Mouse (Mus musculus): ENCODE data around the gene Syp. TPM values are rescaled to one million over a fixed set of nuclear protein-coding genes. Genes with fewer than 3 reads are reported as not detected.

Gene Syp
- polyA plus RNA-seq, 1 experiment from 2014 or later: 12.0 TPM

- peaks cover 23% of the 10 kb centered on the region for H3K27me3 ChIP-seq (ENCODE audit: low read depth, poor library complexity, severe bottlenecking)
- WGBS: 24% methylated on average over 19 of the region's 19 CpGs
- peak overlapping the region; percentile 55 for H3K4me3 ChIP-seq
- DNase-seq (ENCODE audit: low spot score): no peak
- H3K27ac ChIP-seq (replicated peaks): peak overlapping the region; percentile 76
- H3K36me3 ChIP-seq: peaks cover 14% of the 10 kb centered on the region
- peaks cover 13% of the 10 kb centered on the region; the same call in 1 of the 2 replicates for H3K4me1 ChIP-seq
- H3K9me3 ChIP-seq (replicated peaks): peaks cover 8% of the 10 kb centered on the region; the same call in 1 of the 2 replicates
Observed at GRCm38 (mm10) chrX:7670390-7670881, 32.2 kb downstream of the Syp start.

GRCm38 (mm10) chrX:7670921-7671623 is 32.8 kb downstream of the Syp start, which contains the start of gene Plp2:
TSS of gene Plp2 (minus strand) at chrX:7671390.
- H3K4me1 ChIP-seq: peaks cover 13% of the 10 kb centered on the region; the same call in 1 of the 2 replicates
- peak within 1 kb of the TSS; percentile 55 for H3K4me3 ChIP-seq
- H3K27me3 ChIP-seq (ENCODE audit: low read depth, poor library complexity, severe bottlenecking): peaks cover 28% of the 10 kb centered on the region
- WGBS: 21% methylated on average over 36 of the region's 36 CpGs
- H3K9me3 ChIP-seq (replicated peaks): peaks cover 7% of the 10 kb centered on the region; the same call in 1 of the 2 replicates
- peak; percentile 36 for DNase-seq (ENCODE audit: low spot score)
- peak within 1 kb of the TSS; percentile 76 for H3K27ac ChIP-seq (replicated peaks)
- peaks cover 14% of the 10 kb centered on the region for H3K36me3 ChIP-seq

- Histone ChIP-seq H3K36me3 (peaks cover 6% of the 10 kb centered on the region; the same call in 1 of the 2 replicates), H3K9me3 (replicated peaks) (peaks cover 4% of the 10 kb centered on the region; the same call in 1 of the 2 replicates), H3K4me3 (no peak overlapping the region), H3K4me1 (peaks cover 13% of the 10 kb centered on the region; the same call in 1 of the 2 replicates), H3K27ac (replicated peaks) (no peak overlapping the region), H3K27me3 (ENCODE audit: low read depth, poor library complexity, severe bottlenecking) (peaks cover 28% of the 10 kb centered on the region)
- WGBS: 57% methylated on average over 6 of the region's 6 CpGs
- DNase-seq (ENCODE audit: low spot score): no peak
Observed at GRCm38 (mm10) chrX:7672739-7673138, 34.5 kb downstream of the Syp start.

- Histone ChIP-seq H3K9me3 (replicated peaks) (peaks cover 4% of the 10 kb centered on the region; the same call in 1 of the 2 replicates), H3K4me1 (peaks cover 13% of the 10 kb centered on the region; the same call in 1 of the 2 replicates), H3K27me3 (ENCODE audit: low read depth, poor library complexity, severe bottlenecking) (peaks cover 28% of the 10 kb centered on the region), H3K36me3 (peaks cover 5% of the 10 kb centered on the region; the same call in 1 of the 2 replicates), H3K4me3 (0 out of 2 replicates have a peak overlapping the region, but pooled peaks have one; percentile 34), H3K27ac (replicated peaks) (no peak overlapping the region)
- DNase-seq (ENCODE audit: low spot score): no peak
- 27% methylated on average over 12 of the region's 12 CpGs for WGBS
Observed at GRCm38 (mm10) chrX:7673578-7674281, 35.5 kb downstream of the Syp start.

GRCm38 (mm10) chrX:7674284-7675000 is 36.2 kb downstream of the Syp start:
- Histone ChIP-seq H3K27me3 (ENCODE audit: low read depth, poor library complexity, severe bottlenecking) (peaks cover 28% of the 10 kb centered on the region), H3K36me3 (no peaks in the 10 kb centered on the region), H3K27ac (replicated peaks) (peak overlapping the region; percentile 17; the same call in 1 of the 2 replicates), H3K4me1 (peaks cover 13% of the 10 kb centered on the region; the same call in 1 of the 2 replicates), H3K9me3 (replicated peaks) (peaks cover 4% of the 10 kb centered on the region; the same call in 1 of the 2 replicates), H3K4me3 (peak overlapping the region; percentile 34)
- DNase-seq (ENCODE audit: low spot score): no peak
- 32% methylated on average over 28 of the region's 28 CpGs for WGBS

- Histone ChIP-seq H3K36me3 (no peaks in the 10 kb centered on the region), H3K4me1 (peaks cover 13% of the 10 kb centered on the region; the same call in 1 of the 2 replicates), H3K27ac (replicated peaks) (peak overlapping the region; percentile 17; the same call in 1 of the 2 replicates), H3K4me3 (peak overlapping the region; percentile 34), H3K9me3 (replicated peaks) (peaks cover 8% of the 10 kb centered on the region; the same call in 1 of the 2 replicates), H3K27me3 (ENCODE audit: low read depth, poor library complexity, severe bottlenecking) (peaks cover 28% of the 10 kb centered on the region)
- DNase-seq (ENCODE audit: low spot score): no peak
- 29% methylated on average over 10 of the region's 10 CpGs for WGBS
Observed at GRCm38 (mm10) chrX:7675001-7675380, 36.7 kb downstream of the Syp start.

- WGBS: 52% methylated on average over 3 of the region's 3 CpGs
- Histone ChIP-seq H3K9me3 (replicated peaks) (peaks cover 3% of the 10 kb centered on the region; the same call in 1 of the 2 replicates), H3K36me3 (no peaks in the 10 kb centered on the region), H3K27me3 (ENCODE audit: low read depth, poor library complexity, severe bottlenecking) (peaks cover 23% of the 10 kb centered on the region), H3K27ac (replicated peaks) (no peak overlapping the region), H3K4me1 (0 out of 2 replicates have a peak, but pooled peaks cover 5% of the 10 kb centered on the region), H3K4me3 (no peak overlapping the region)
- DNase-seq (ENCODE audit: low spot score): no peak
Observed at GRCm38 (mm10) chrX:7678986-7679385, 40.7 kb downstream of the Syp start.

GRCm38 (mm10) chrX:7679405-7680056 is 41.3 kb downstream of the Syp start:
- no peaks in the 10 kb centered on the region for H3K36me3 ChIP-seq
- 0 out of 2 replicates have a peak, but pooled peaks cover 4% of the 10 kb centered on the region for H3K4me1 ChIP-seq
- peak; percentile 88 for DNase-seq (ENCODE audit: low spot score)
- WGBS: 20% methylated on average over 27 of the region's 27 CpGs
- H3K27ac ChIP-seq (replicated peaks): no peak overlapping the region; the same call in 1 of the 2 replicates
- peaks cover 3% of the 10 kb centered on the region; the same call in 1 of the 2 replicates for H3K9me3 ChIP-seq (replicated peaks)
- peak overlapping the region; percentile 48 for H3K4me3 ChIP-seq
- H3K27me3 ChIP-seq (ENCODE audit: low read depth, poor library complexity, severe bottlenecking): peaks cover 19% of the 10 kb centered on the region; the same call in 1 of the 2 replicates

GRCm38 (mm10) chrX:7680057-7680412 is 41.8 kb downstream of the Syp start:
- Histone ChIP-seq H3K9me3 (replicated peaks) (peaks cover 3% of the 10 kb centered on the region; the same call in 1 of the 2 replicates), H3K4me1 (no peaks in the 10 kb centered on the region), H3K27me3 (ENCODE audit: low read depth, poor library complexity, severe bottlenecking) (peaks cover 16% of the 10 kb centered on the region; the same call in 1 of the 2 replicates), H3K27ac (replicated peaks) (no peak overlapping the region; the same call in 1 of the 2 replicates), H3K36me3 (no peaks in the 10 kb centered on the region), H3K4me3 (peak overlapping the region; percentile 48)
- DNase-seq (ENCODE audit: low spot score): no peak
- WGBS: 22% methylated on average over 12 of the region's 12 CpGs

- H3K4me1 ChIP-seq: no peaks in the 10 kb centered on the region
- no peaks in the 10 kb centered on the region for H3K36me3 ChIP-seq
- 66% methylated on average over 14 of the region's 14 CpGs for WGBS
- peaks cover 3% of the 10 kb centered on the region; the same call in 1 of the 2 replicates for H3K9me3 ChIP-seq (replicated peaks)
- peaks cover 10% of the 10 kb centered on the region; the same call in 1 of the 2 replicates for H3K27me3 ChIP-seq (ENCODE audit: low read depth, poor library complexity, severe bottlenecking)
- no peak for DNase-seq (ENCODE audit: low spot score)
- no peak within 1 kb of the TSS for H3K27ac ChIP-seq (replicated peaks)
- H3K4me3 ChIP-seq: peak within 1 kb of the TSS; percentile 48
Observed at GRCm38 (mm10) chrX:7680864-7681263, 42.6 kb downstream of the Syp start, which contains the start of gene Magix. TSS of gene Magix (minus strand) at chrX:7681251.

GRCm38 (mm10) chrX:7688321-7688720 is 50.0 kb downstream of the Syp start:
- Histone ChIP-seq H3K4me3 (no peak overlapping the region), H3K27me3 (ENCODE audit: low read depth, poor library complexity, severe bottlenecking) (no peaks in the 10 kb centered on the region), H3K36me3 (no peaks in the 10 kb centered on the region), H3K27ac (replicated peaks) (no peak overlapping the region), H3K4me1 (no peaks in the 10 kb centered on the region), H3K9me3 (replicated peaks) (no peaks in the 10 kb centered on the region)
- no peak for DNase-seq (ENCODE audit: low spot score)
- 91% methylated on average over 2 of the region's 2 CpGs for WGBS

Data from midbrain, embryonic 10.5 days (tissue).